Mouse (Mus musculus) heart, adult 18-20 months (tissue): ENCODE results near the gene Panx3. TPM values are rescaled to one million over a fixed set of nuclear protein-coding genes. Genes with fewer than 3 reads are reported as not detected.

Experiments
- DNase-seq, 2 experiments: peaks; one replicate each; pipeline ENCODE4 v3.0.0; 2021 to 2022; ENCODE audit warnings: mixed read lengths in 1 of 2
- long read RNA-seq, 2 experiments: library from polyadenylated mRNA; stranded (forward); transcript quantifications; one replicate each; pipeline ENCODE4 v2.0.0; 2021
- total RNA-seq, 2 experiments: library from RNA; stranded (reverse); gene quantifications; 2 replicates each; pipeline ENCODE4 v1.2.3; 2021

The Panx3 gene
- not detected for total RNA-seq
- long read RNA-seq, experiment 1: 0 reads
- long read RNA-seq, experiment 2: 0 reads

- DNase-seq: no peak
These were observed at the start of gene Panx3 for GRCm38 (mm10) chr9:37669115-37669514. Panx3 (minus strand) TSS chr9:37669235.

- DNase-seq: no peak
These were observed 47.1 kb upstream of the Panx3 start, which contains the start of gene Olfr160 for GRCm38 (mm10) chr9:37716150-37716549. Olfr160 (minus strand) TSS chr9:37716250.

GRCm38 (mm10) chr9:37689970-37690686 lies 21.1 kb upstream of the Panx3 start:
- peak in 1 of 2 experiments; percentile 28 for DNase-seq

GRCm38 (mm10) chr9:37687941-37688303 lies 18.9 kb upstream of the Panx3 start:
- no peak for DNase-seq

GRCm38 (mm10) chr9:37687288-37687940 lies 18.4 kb upstream of the Panx3 start:
- DNase-seq: no peak

- DNase-seq: no peak
These were observed 12.1 kb upstream of the Panx3 start for GRCm38 (mm10) chr9:37681123-37681522.

GRCm38 (mm10) chr9:37675287-37675686 lies 6.3 kb upstream of the Panx3 start:
- no peak for DNase-seq

GRCm38 (mm10) chr9:37670261-37670660 lies 1.2 kb upstream of the Panx3 start:
- no peak for DNase-seq

GRCm38 (mm10) chr9:37669678-37670077 lies 643 bp upstream of the Panx3 start:
- DNase-seq: no peak

GRCm38 (mm10) chr9:37666045-37666444 lies 3.0 kb downstream of the Panx3 start:
- DNase-seq: no peak

GRCm38 (mm10) chr9:37664604-37665003 lies 4.4 kb downstream of the Panx3 start:
- DNase-seq: no peak

- DNase-seq: no peak
These were observed 5.8 kb downstream of the Panx3 start for GRCm38 (mm10) chr9:37663210-37663609.

GRCm38 (mm10) chr9:37659413-37659812 lies 9.6 kb downstream of the Panx3 start:
- no peak for DNase-seq

GRCm38 (mm10) chr9:37656931-37657481 lies 12.0 kb downstream of the Panx3 start, which contains the start of gene Tbrg1:
Tbrg1 (minus strand) TSS chr9:37657312.
- DNase-seq: peak; percentile 91

- peak; percentile 25 to 49 for DNase-seq
These were observed 12.6 kb downstream of the Panx3 start for GRCm38 (mm10) chr9:37656439-37656881.

- DNase-seq: no peak
These were observed 13.1 kb downstream of the Panx3 start for GRCm38 (mm10) chr9:37655961-37656360.

- DNase-seq: no peak
These were observed 15.2 kb downstream of the Panx3 start for GRCm38 (mm10) chr9:37653836-37654235.

- no peak for DNase-seq
These were observed 18.4 kb downstream of the Panx3 start for GRCm38 (mm10) chr9:37650639-37651038.

- DNase-seq: no peak
These were observed 22.8 kb downstream of the Panx3 start for GRCm38 (mm10) chr9:37646246-37646645.

- no peak for DNase-seq
These were observed 30.3 kb downstream of the Panx3 start for GRCm38 (mm10) chr9:37638721-37639120.

GRCm38 (mm10) chr9:37636800-37637542 lies 32.1 kb downstream of the Panx3 start:
- no peak for DNase-seq

GRCm38 (mm10) chr9:37636335-37636734 lies 32.7 kb downstream of the Panx3 start:
- peak; percentile 23 to 68 for DNase-seq
